In genomic region chr13:83154626-83155124, GRCm38 (mm10) we compare ENCODE assay signal across 24 mouse cellular contexts.
"Had no signal": no experiment of that assay in that cellular context is flagged by ENCODE, and none has a peak within 500 bp of the region (broad histone marks: within the 10 kb centered on the region; RNA-seq: fewer than 3 reads in every experiment).

No protein-coding gene starts in this region.

- H3K9me3 ChIP-seq: heart, embryonic 13.5 days; heart, embryonic 15.5 days; hindbrain, embryonic 13.5 days; hindbrain, embryonic 15.5 days; intestine, embryonic 15.5 days; limb, embryonic 10.5 days; limb, embryonic 12.5 days had no signal

- ATAC-seq: hindbrain, postnatal 0 days; inflammation-experienced regulatory T-cells, adult 6 months; intestine, embryonic 15.5 days; intestine, postnatal 0 days had no signal

- H3K9ac ChIP-seq: heart, embryonic 13.5 days; heart, embryonic 15.5 days; hindbrain, embryonic 13.5 days; hindbrain, embryonic 15.5 days; intestine, embryonic 15.5 days; limb, embryonic 12.5 days had no signal

- H3K36me3 ChIP-seq: heart, embryonic 13.5 days; heart, embryonic 15.5 days; hindbrain, embryonic 13.5 days; hindbrain, embryonic 15.5 days; intestine, embryonic 15.5 days; limb, embryonic 10.5 days; limb, embryonic 12.5 days had no signal

- H3K4me1 ChIP-seq: heart, embryonic 13.5 days; heart, embryonic 15.5 days; hindbrain, embryonic 13.5 days; hindbrain, embryonic 15.5 days; intestine, embryonic 15.5 days; limb, embryonic 10.5 days; limb, embryonic 12.5 days had no signal

- H3K27me3 ChIP-seq: heart, embryonic 13.5 days; heart, embryonic 15.5 days; hindbrain, embryonic 13.5 days; hindbrain, embryonic 15.5 days; intestine, embryonic 15.5 days; limb, embryonic 12.5 days had no signal

- H3K4me2 ChIP-seq: heart, embryonic 11.5 days; heart, embryonic 13.5 days; heart, embryonic 15.5 days; hindbrain, embryonic 13.5 days; hindbrain, embryonic 15.5 days; intestine, embryonic 15.5 days; limb, embryonic 12.5 days had no signal

- H3K27ac ChIP-seq: heart, adult 2 months; heart, embryonic 13.5 days; heart, embryonic 15.5 days; hindbrain, embryonic 13.5 days; hindbrain, embryonic 15.5 days; hindbrain, postnatal 0 days; intestine, embryonic 15.5 days; layer of hippocampus, adult 2 months; left cerebral cortex, adult 2 months; limb, embryonic 10.5 days; limb, embryonic 12.5 days had no signal

- H3K4me3 ChIP-seq: heart, adult 2 months; heart, embryonic 13.5 days; heart, embryonic 15.5 days; hindbrain, embryonic 13.5 days; hindbrain, embryonic 15.5 days; intestine, embryonic 15.5 days; layer of hippocampus, adult 2 months; left cerebral cortex, adult 2 months; limb, embryonic 10.5 days; limb, embryonic 12.5 days had no signal

- DNase-seq: gastrocnemius, postnatal 14 days; gastrocnemius, postnatal 36 days; heart, adult 11 months; heart, adult 2 months; heart, postnatal 14 days; heart, postnatal 36 days; kidney, adult 18-20 months; kidney, adult 8-10 months; kidney, postnatal 10 days; kidney, postnatal 25 days; kidney, postnatal 4 days had no signal
